Mouse (Mus musculus) olfactory bulb, adult 2 months (tissue): ENCODE measurements around the gene Upk3a. TPM values are rescaled to one million over a fixed set of nuclear protein-coding genes. Genes with fewer than 3 reads are reported as not detected.

Source experiments
- H3K27ac ChIP-seq: fragments of 200-500 bp; 2 replicates; pipeline ENCODE4 v1.5.1; 2012; ENCODE audit warnings: low read depth, low read length; ENCODE audit not compliant: insufficient read depth
- H3K4me1 ChIP-seq: fragments of 200-500 bp; 2 replicates; pipeline ENCODE4 v1.6.1; 2012; ENCODE audit warnings: low read length; ENCODE audit not compliant: control insufficient read depth, insufficient read depth
- H3K4me3 ChIP-seq: fragments of 200-500 bp; 2 replicates; pipeline ENCODE4 v1.5.1; 2012; ENCODE audit warnings: mild to moderate bottlenecking, low read depth, low read length, moderate library complexity; ENCODE audit not compliant: insufficient read depth
- CTCF ChIP-seq: fragments of 200-500 bp; IDR thresholded peaks from 2 replicates; pipeline ENCODE4 v1.5.1; 2012; ENCODE audit warnings: low read depth, mild to moderate bottlenecking, low read length, moderate library complexity; ENCODE audit not compliant: insufficient read depth
- POLR2A ChIP-seq: fragments of 200-500 bp; IDR thresholded peaks from 2 replicates; pipeline ENCODE4 v1.6.1; 2012; ENCODE audit warnings: mild to moderate bottlenecking, low read depth, low read length, moderate library complexity; ENCODE audit not compliant: insufficient read depth
- WGBS: fragments of 180-500 bp; shearing (Covaris S2); methylation state at CpG from one replicate; pipeline ENCODE4 v1.1.7; 2018; 5-methylcytosine and 5-hydroxymethylcytosine counted together
- polyA plus RNA-seq: library from polyadenylated mRNA; stranded (reverse); fragments of >200 nt; gene quantifications from 2 replicates; pipeline ENCODE4 v1.2.4, GENCODE M21; 2012; ENCODE audit warnings: low replicate concordance; ENCODE audit not compliant: missing spikeins, insufficient read depth, insufficient read length

Upk3a gene
- polyA plus RNA-seq, 1 experiment: not detected

GRCm38 (mm10) chr15:84986171-84987019, 30.5 kb upstream of the Upk3a start:
- H3K27ac ChIP-seq: no peak overlapping the region; the same call in 1 of the 2 replicates
- peak overlapping the region; percentile 95 for H3K4me3 ChIP-seq
- TF ChIP-seq CTCF (no peak), POLR2A (no peak)
- WGBS: 58% methylated on average over 4 of the region's 4 CpGs
- H3K4me1 ChIP-seq: peaks cover 58% of the 10 kb centered on the region

DNA sequence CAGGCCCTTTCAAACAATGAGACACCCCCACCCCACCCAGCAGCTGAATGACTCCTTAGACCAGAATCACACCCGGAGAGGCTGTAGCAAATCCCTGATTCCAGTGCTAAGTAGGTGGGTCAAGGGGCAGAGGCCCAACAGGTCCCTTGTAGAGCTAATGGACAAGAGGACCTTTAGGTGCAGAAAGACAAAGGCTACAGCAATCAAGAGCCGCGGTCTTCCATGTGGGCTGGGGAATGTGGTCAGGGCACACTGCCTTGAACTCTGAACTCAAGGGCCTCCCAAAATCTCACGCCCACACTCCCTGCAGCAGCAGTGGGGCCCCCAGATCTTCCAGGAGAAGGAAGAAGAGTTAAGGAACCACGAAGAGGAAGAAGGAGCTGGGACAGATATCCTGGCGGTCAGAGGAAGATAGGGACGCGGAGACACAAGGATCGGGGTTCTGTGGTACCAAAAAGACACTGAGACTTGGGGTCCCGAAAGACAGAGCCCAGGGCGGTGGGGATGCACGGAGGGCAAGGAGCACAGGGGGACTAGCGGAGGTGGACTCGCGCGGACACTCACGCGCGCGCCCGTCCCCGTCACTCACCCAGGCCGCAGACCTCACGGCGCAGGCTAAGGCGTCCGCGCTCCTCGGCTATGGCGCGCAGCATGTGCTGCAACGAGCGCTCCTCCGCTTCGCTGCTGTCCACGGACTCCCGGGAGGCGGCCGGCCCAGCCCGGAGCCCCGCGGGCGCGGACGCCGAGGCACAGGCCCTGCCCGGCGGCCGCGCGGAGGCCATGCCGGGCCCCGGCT, 29.7 kb upstream of the Upk3a start:
- no peak for TF ChIP-seq CTCF
- no peak for TF ChIP-seq POLR2A
- Histone ChIP-seq H3K27ac (peak overlapping the region; percentile 50), H3K4me1 (peaks cover 51% of the 10 kb centered on the region), H3K4me3 (peak overlapping the region; percentile 95)
- WGBS: 3% methylated on average over 53 of the region's 53 CpGs

DNA sequence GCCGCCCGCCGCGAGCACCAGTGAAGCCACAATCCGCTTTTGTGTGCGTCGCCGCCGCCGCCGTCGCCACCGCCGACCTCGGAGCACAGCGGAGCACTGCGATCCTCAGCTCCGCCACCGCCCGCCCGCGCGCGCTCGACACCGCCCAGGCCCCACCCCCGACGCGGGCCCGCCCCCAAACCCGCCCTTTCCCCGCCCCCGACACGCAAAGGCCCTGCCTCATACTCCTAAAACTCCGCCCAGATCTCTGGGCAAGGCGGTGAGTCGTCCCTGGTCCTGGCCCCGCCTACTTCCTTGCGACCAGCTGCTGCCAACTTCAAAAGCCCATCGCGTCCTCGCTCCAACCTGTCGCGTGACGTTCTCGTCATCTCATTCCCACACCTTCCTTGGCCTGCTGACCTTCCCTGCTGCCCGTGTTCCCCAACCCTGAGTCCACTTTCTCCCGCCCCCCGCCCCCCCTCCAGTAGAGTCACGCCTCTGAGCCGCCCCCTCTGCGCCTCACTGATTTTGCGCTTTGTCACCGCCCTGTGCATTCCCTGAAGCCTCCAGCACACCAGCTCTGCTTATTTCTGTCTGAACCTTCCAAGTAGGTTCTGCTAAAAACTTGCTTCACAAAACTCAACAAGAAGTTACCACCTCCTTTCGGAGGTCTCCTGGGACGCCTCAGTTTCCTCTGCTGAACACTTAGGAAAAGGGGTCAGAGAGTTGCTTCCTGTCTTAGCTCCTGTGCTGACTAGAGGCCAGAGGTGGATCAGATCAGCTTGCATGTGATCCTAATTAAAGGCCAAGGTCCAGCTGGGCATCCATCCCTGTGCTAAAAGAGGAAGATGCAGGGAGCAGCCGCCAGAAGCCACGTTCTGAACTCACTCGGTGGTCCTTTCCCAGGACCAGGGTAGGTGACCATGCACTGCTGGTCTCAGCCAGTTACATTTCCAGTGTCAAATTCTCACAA, 28.8 kb upstream of the Upk3a start, which contains the start of gene 5031439G07Rik:
Gene 5031439G07Rik (minus strand): TSS at position 678 of the 952 bp plus-strand sequence.
- WGBS: 3% methylated on average over 59 of the region's 59 CpGs
- Histone ChIP-seq H3K4me3 (peak within 1 kb of the TSS; percentile 95), H3K4me1 (peaks cover 44% of the 10 kb centered on the region), H3K27ac (peak within 1 kb of the TSS; percentile 50)
- TF ChIP-seq CTCF (no peak), POLR2A (0 out of 2 replicates have a peak, but pooled peaks have one; percentile 42)

DNA sequence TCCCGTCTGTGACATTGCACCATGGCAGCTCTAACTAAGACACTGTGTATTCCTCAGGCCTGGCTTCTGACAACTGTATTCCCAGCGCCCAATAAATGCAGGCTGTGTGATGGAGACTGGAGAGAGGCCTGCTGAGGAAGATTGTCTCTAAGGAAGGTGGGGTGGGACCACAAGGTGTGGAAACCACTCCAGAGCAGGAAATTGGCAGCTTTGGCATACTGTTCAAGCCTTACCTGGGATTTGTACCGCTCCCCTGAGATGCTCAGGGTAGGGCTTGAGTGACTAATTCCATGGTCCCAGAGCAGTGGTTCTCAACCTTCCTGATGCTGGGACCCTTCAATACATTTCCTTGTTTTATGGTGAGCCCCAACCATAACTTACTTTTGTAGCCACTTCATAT, 27.8 kb upstream of the Upk3a start:
- TF ChIP-seq POLR2A (no peak), CTCF (no peak)
- no peak overlapping the region for H3K4me3 ChIP-seq
- WGBS: 83% methylated on average over 3 of the region's 3 CpGs
- H3K4me1 ChIP-seq: peaks cover 35% of the 10 kb centered on the region
- no peak overlapping the region for H3K27ac ChIP-seq

DNA sequence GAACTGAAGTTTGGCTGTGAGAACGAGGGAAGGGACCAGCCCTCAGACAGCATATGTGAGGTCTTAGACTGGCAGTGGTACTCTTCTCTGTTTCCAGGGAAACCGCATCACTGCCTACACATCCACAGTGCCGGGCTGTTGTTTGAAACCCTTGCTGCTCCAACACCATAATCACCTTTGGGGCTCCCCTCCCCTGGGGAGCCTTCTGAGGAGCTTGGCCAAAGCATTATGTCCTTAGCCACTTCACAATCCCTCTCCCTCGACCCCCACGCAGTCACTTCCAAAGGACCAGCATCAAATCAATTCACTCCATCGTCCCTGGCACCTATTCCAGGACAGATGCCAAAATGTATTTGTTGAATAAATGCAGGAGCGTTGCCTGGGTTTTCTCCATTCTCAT, 27.2 kb upstream of the Upk3a start:
- H3K4me1 ChIP-seq: peaks cover 39% of the 10 kb centered on the region
- WGBS: 33% methylated on average over 7 of the region's 7 CpGs
- H3K4me3 ChIP-seq: no peak overlapping the region
- H3K27ac ChIP-seq: no peak overlapping the region
- TF ChIP-seq POLR2A: no peak
- TF ChIP-seq CTCF: no peak

- no peak for TF ChIP-seq POLR2A
- no peak for TF ChIP-seq CTCF
- H3K27ac ChIP-seq: no peak overlapping the region
- H3K4me1 ChIP-seq: peaks cover 18% of the 10 kb centered on the region
- no peak overlapping the region for H3K4me3 ChIP-seq
- 26% methylated on average over 6 of the region's 6 CpGs for WGBS
Observed at GRCm38 (mm10) chr15:84994498-84994897, 22.4 kb upstream of the Upk3a start.

DNA sequence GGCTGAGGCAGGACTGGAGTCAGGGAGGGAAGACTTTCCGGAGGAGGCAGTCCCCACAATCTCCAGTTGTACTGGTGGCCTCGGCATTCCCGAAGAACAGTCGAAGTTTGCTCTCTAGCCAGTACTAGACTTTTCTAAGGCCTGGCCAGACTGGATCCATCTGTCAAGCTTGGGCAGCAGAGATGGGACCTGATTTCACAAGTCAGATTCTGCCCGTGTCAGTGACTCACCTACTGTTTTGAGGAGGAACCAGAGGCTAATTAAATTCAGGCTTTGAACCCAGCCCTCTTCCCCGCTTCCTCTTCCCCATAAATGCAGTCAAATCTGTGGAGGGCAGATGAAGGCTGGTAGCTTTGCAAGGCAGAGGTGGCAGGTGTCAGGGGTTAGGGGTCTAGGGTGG, 21.9 kb upstream of the Upk3a start:
- no peak overlapping the region for H3K27ac ChIP-seq
- TF ChIP-seq CTCF: no peak
- TF ChIP-seq POLR2A: no peak
- no peak overlapping the region for H3K4me3 ChIP-seq
- 69% methylated on average over 6 of the region's 6 CpGs for WGBS
- peaks cover 14% of the 10 kb centered on the region; the same call in 1 of the 2 replicates for H3K4me1 ChIP-seq

DNA sequence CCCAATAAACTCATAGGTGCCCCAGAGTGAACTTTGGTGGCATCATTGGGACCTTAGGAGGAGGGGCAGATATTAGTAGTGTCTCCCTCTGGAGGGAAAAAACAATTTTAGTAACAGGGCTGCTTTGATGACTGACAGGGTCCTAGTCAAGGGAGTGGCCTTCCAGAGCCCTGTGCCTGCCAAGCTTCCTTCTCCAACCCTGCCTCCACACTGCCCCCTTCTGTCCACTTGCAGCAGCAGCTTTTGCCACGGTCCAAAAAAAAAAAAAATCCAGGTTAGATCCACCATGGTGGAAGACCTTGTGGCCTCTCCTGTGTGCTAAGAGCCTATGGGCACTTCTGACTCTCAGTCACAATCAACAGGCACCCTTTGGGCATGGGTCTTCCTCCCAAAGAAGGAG, 21.0 kb upstream of the Upk3a start:
- WGBS: 0% methylated on average over 1 of the region's 1 CpGs
- H3K4me1 ChIP-seq: peaks cover 15% of the 10 kb centered on the region; the same call in 1 of the 2 replicates
- H3K4me3 ChIP-seq: no peak overlapping the region
- TF ChIP-seq CTCF: peak; percentile 47
- TF ChIP-seq POLR2A: no peak
- no peak overlapping the region for H3K27ac ChIP-seq
